Mouse (Mus musculus): Measurements from ENCODE around the gene Ear1. TPM values are rescaled to one million over a fixed set of nuclear protein-coding genes. Genes with fewer than 3 reads are reported as not detected.

The Ear1 gene
- not detected for polyA plus RNA-seq (2017; shearing (Covaris generic))

GRCm38 (mm10) chr14:43875417-43875816 is at the start of gene Ear1:
Gene Ear1, minus strand, starts transcription at chr14:43875517.

DNA sequence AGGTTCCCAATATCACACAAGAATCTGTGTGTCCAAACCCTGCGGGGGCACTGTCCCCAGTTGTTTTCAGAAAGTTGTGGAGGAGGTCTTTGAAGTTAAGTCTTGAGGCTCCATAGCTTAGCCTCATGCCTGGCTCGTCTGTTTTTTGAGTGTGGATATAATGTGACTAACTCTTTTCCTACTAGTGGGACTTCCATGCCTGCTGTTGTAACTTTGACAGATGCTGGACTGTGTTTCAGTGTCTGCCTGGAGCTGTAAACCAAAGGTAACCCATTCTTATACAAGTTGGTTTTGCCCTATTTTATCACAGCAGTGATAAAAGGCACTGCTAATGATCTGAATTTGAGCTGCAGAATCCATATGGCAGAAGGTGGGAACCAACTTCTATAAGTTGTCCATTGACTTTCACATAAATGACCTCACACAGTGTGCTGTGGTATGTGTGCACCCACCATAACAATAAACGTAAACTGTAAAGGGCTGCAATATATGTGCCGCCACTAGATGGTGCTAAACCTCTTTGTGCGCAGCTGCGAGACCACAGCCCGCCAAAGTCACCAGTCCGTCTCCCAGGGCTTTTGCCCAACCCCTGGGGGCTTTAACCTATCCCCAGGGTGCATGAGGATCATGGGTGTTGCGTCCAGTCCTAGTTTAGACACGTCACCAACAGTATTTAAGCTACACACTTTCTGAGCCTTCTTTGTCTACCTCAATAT is 49.5 kb upstream of the Ear1 start, which contains the start of gene Gm8113:
Gene Gm8113 (plus strand): TSS at position 703 of the 716 bp plus-strand sequence.

DNA sequence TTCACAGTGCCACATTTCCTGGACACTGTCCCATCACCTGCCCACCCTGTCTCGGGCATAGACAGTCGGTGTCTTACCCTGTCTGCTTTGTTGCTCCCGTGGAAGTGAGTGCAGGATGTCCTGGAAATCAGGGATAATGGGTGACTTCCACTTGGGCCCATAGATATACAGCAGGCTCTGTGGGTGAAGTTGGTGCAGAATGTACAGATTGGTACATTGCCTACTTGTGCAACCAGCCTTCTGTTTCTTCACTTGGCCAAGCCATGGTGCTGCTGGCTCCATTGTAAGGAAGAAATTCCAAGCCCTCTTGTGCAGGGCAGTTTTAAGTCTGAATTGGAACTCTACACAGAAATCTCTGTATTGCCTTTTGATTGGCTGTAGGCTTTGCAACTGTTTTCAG is 48.1 kb upstream of the Ear1 start, which contains the start of gene Ear10:
Gene Ear10 (minus strand): TSS at position 101 of the 400 bp plus-strand sequence.

GRCm38 (mm10) chr14:43784645-43785044 is 90.7 kb downstream of the Ear1 start, which contains the start of gene Gm8180:
Gene Gm8180, minus strand, starts transcription at chr14:43784745.

Other genes with a start within 250 kb of the Ear1 start
- gene Gm8165, start 198.3 kb downstream of the Ear1 start, polyA plus RNA-seq (2017; shearing (Covaris generic)) = not detected
- gene Gm7324, start 177.7 kb downstream of the Ear1 start, polyA plus RNA-seq (2017; shearing (Covaris generic)) = 1.2 TPM
- gene Gm16506, start 148.0 kb downstream of the Ear1 start, polyA plus RNA-seq (2017; shearing (Covaris generic)) = not detected
- gene Gm6526, start 127.7 kb downstream of the Ear1 start, polyA plus RNA-seq (2017; shearing (Covaris generic)) = not detected
- not detected for gene Gm8180, start 90.8 kb downstream of the Ear1 start, polyA plus RNA-seq (2017; shearing (Covaris generic))
- not detected for gene Ear10, start 48.0 kb upstream of the Ear1 start, polyA plus RNA-seq (2017; shearing (Covaris generic))
- 0.18 TPM for gene Gm8113, start 49.9 kb upstream of the Ear1 start, polyA plus RNA-seq (2017; shearing (Covaris generic))
- not detected for gene Ang5, start 81.6 kb upstream of the Ear1 start, polyA plus RNA-seq (2017; shearing (Covaris generic))
- not detected for gene Ang6, start 126.8 kb upstream of the Ear1 start, polyA plus RNA-seq (2017; shearing (Covaris generic))
- 1.3 TPM for gene Ear2, start 227.1 kb upstream of the Ear1 start, polyA plus RNA-seq (2017; shearing (Covaris generic))
- gene Gm3327, start 248.3 kb upstream of the Ear1 start, polyA plus RNA-seq (2017; shearing (Covaris generic)) = not detected